Mouse (Mus musculus) MEL (cell line): Measurements from ENCODE around the gene Mmaa.
A peak's percentile ranks its signal among the peaks of the same experiment; 100 is the strongest.

Experiments
- CTCF ChIP-seq, 3 experiments: IDR thresholded peaks in 2 of 3; conservative IDR thresholded peaks in 1 of 3; 2 replicates each; pipeline ENCODE4 v1.5.1; 2011 to 2012; ENCODE audit warnings: low read length in 3 of 3, low read depth in 2 of 3, mild to moderate bottlenecking in 2 of 3, improper control_type of control experiment in 1 of 3, inconsistent platforms in 1 of 3, mixed read lengths in 1 of 3, moderate library complexity in 1 of 3; ENCODE audit not compliant: control insufficient read depth in 1 of 3, insufficient read depth in 1 of 3, poor library complexity in 1 of 3, severe bottlenecking in 1 of 3
- E2F4 ChIP-seq: IDR thresholded peaks from 2 replicates; pipeline ENCODE4 v1.6.1; 2011; ENCODE audit warnings: low read depth, low read length, improper control_type of control experiment, borderline replicate concordance
- EP300 ChIP-seq, 2 experiments: IDR thresholded peaks; 2 replicates each; pipeline ENCODE4 v1.6.1; 2011; ENCODE audit warnings: improper control_type of control experiment in 2 of 2, low read length in 2 of 2, low read depth in 1 of 2, mild to moderate bottlenecking in 1 of 2
- ETS1 ChIP-seq: IDR thresholded peaks from 2 replicates; pipeline ENCODE4 v1.6.1; 2012; ENCODE audit warnings: low read depth, mild to moderate bottlenecking, inconsistent platforms, low read length, improper control_type of control experiment, moderate library complexity
- GATA1 ChIP-seq: IDR thresholded peaks from 2 replicates; pipeline ENCODE4 v1.6.1; 2011; ENCODE audit warnings: low read depth, low read length, improper control_type of control experiment
- MAFK ChIP-seq: IDR thresholded peaks from 2 replicates; pipeline ENCODE4 v1.6.1; 2011; ENCODE audit warnings: low read depth, mild to moderate bottlenecking, low read length, improper control_type of control experiment, borderline replicate concordance
- NELFE ChIP-seq: IDR thresholded peaks from 2 replicates; pipeline ENCODE4 v1.6.1; 2011; ENCODE audit warnings: low read depth, low read length, improper control_type of control experiment
- POLR2A ChIP-seq, 2 experiments: IDR thresholded peaks; 2 replicates each; pipeline ENCODE4 v1.6.1; 2011 to 2012; ENCODE audit warnings: low read length in 2 of 2, mild to moderate bottlenecking in 2 of 2, control low read depth in 1 of 2, improper control_type of control experiment in 1 of 2, low read depth in 1 of 2, moderate library complexity in 1 of 2; ENCODE audit not compliant: control insufficient read depth in 1 of 2, insufficient read depth in 1 of 2, poor library complexity in 1 of 2
- RCOR1 ChIP-seq: IDR thresholded peaks from 2 replicates; pipeline ENCODE4 v1.6.1; 2012; ENCODE audit warnings: low read depth, mild to moderate bottlenecking, inconsistent platforms, low read length, improper control_type of control experiment
- TBP ChIP-seq: IDR thresholded peaks from 2 replicates; pipeline ENCODE4 v1.8.0; 2011; ENCODE audit warnings: low read depth, low read length, improper control_type of control experiment
- UBTF ChIP-seq: IDR thresholded peaks from 2 replicates; pipeline ENCODE4 v1.6.1; 2012; ENCODE audit warnings: low read depth, mild to moderate bottlenecking, inconsistent platforms, low read length, improper control_type of control experiment, moderate library complexity, borderline replicate concordance; ENCODE audit not compliant: insufficient read depth
- USF1 ChIP-seq: IDR thresholded peaks from 2 replicates; pipeline ENCODE4 v1.6.1; 2014; ENCODE audit warnings: low read depth, mild to moderate bottlenecking, inconsistent platforms, low read length, improper control_type of control experiment, moderate library complexity

DNA sequence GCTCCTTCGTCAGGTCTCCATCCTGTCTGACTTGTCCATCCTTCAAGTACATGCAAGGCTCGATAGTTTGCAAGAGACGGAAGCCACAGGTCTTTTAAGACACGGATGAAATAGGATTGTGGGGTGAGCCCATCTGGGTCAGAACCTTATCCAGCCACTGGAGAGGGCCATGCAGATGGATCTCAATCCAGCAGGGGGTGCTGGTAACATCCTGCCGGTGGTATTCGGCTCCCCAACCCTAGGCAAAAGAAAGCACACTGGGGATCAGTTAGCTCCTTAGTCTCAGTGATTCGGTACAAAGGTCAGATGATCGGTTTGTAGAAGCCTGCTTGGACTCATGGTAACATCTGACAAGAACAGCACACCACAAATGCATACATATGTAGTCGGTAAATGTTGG lies 44.8 kb upstream of the Mmaa start:
- TF ChIP-seq E2F4, result no peak
- no peak for TF ChIP-seq ETS1
- TF ChIP-seq USF1, result no peak
- no peak for TF ChIP-seq RCOR1
- TF ChIP-seq EP300 (IDR thresholded peaks at IDR 0.05; ENCODE audit: low read depth in 1 of 2, low read length in 2 of 2), result no peak
- TF ChIP-seq POLR2A (IDR thresholded peaks at IDR 0.05; ENCODE audit: control insufficient read depth in 1 of 2, insufficient read depth in 1 of 2, low read depth in 1 of 2, low read length in 2 of 2, poor library complexity in 1 of 2), result no peak
- TF ChIP-seq TBP, result no peak
- peak; percentile 18 to 53 (median 52); a peak in 5 of 6 replicates for TF ChIP-seq CTCF (IDR thresholded peaks at IDR 0.05 in 2 of 3, conservative IDR thresholded peaks at IDR 0.05 in 1 of 3; ENCODE audit: control insufficient read depth in 1 of 3, insufficient read depth in 1 of 3, low read depth in 2 of 3, low read length in 3 of 3, poor library complexity in 1 of 3, severe bottlenecking in 1 of 3)
- no peak for TF ChIP-seq UBTF
- no peak for TF ChIP-seq NELFE
- TF ChIP-seq GATA1, result no peak
- no peak for TF ChIP-seq MAFK
